Mouse (Mus musculus) megakaryocyte, embryonic 14.5 days (primary cell): ENCODE measurements around the gene Stap2. TPM values are rescaled to one million over a fixed set of nuclear protein-coding genes. Genes with fewer than 3 reads are reported as not detected.
A peak's percentile ranks its signal among the peaks of the same experiment; 100 is the strongest.

Experiments used
- H3K27me3 ChIP-seq: replicated peaks from 2 replicates; pipeline ENCODE3; 2012; ENCODE audit warnings: inconsistent platforms
- H3K36me3 ChIP-seq: replicated peaks from 2 replicates; pipeline ENCODE3; 2012; ENCODE audit warnings: low read length, inconsistent platforms, mixed read lengths
- H3K4me1 ChIP-seq: 2 replicates; pipeline ENCODE4 v1.6.1; 2012; ENCODE audit warnings: inconsistent platforms
- H3K4me3 ChIP-seq: replicated peaks from 2 replicates; pipeline ENCODE3; 2012; ENCODE audit warnings: moderate library complexity, mild to moderate bottlenecking, inconsistent platforms
- H3K9me3 ChIP-seq: 2 replicates; pipeline ENCODE4 v1.6.1; 2012; ENCODE audit warnings: inconsistent platforms
- FLI1 ChIP-seq: IDR thresholded peaks from 2 replicates; pipeline ENCODE4 v1.6.1; 2012; ENCODE audit warnings: low read length, inconsistent platforms, mixed read lengths
- GATA1 ChIP-seq: IDR thresholded peaks from 3 replicates; pipeline ENCODE4 v1.6.1; 2012; ENCODE audit warnings: mixed read lengths, low read length, inconsistent platforms, borderline replicate concordance
- polyA plus RNA-seq: library from polyadenylated mRNA; stranded (reverse); fragments of >175 nt; gene quantifications from 2 replicates; pipeline ENCODE4 v1.2.3, GENCODE M21; 2012; ENCODE audit warnings: low replicate concordance; ENCODE audit not compliant: insufficient read depth

Stap2 gene
- polyA plus RNA-seq = 0.21 TPM in 1 of 2 replicates, not detected in the other

DNA sequence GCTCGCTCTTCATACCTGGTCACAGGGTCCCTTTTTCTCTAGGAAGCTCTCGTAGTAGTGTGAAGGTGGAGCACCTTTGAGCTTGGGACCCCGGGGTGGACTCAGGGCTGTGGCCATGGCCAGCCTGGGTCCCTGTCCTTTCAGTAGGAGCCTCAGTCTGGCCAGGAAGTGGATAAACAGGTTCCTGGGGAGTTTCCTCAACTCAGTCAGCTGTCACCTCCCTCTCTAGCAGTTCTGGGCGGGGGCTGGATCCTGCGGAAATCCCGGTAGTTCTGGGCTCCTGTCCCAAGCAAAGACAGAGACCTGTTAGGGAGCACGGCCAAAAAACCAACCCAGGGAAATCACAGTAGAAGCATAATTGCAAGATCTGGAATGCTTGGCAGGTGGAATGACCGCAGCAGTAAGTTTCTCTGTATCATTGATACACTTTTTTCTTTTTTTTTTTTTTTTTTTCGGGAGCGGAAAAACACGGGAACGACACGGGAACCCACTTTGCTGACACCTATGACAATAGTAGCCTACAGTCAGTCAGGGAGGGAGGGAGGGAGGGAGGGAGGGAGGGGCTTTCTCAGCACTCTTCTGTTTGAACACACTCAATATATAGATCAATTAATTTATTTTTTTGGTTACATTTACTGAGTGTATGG lies at the start of gene Stap2, which contains the start of gene Mpnd:
Gene Stap2 (minus strand): TSS at position 170 of the 647 bp plus-strand sequence.
Gene Mpnd (plus strand): TSS at position 297 of the 647 bp plus-strand sequence.
- Histone ChIP-seq H3K9me3 (peaks cover 14% of the 10 kb centered on the region), H3K27me3 (peaks cover 33% of the 10 kb centered on the region), H3K4me3 (no peak within 1 kb of the TSS), H3K4me1 (peaks cover 45% of the 10 kb centered on the region), H3K36me3 (no peaks in the 10 kb centered on the region)
- TF ChIP-seq FLI1 (no peak), GATA1 (no peak)

DNA sequence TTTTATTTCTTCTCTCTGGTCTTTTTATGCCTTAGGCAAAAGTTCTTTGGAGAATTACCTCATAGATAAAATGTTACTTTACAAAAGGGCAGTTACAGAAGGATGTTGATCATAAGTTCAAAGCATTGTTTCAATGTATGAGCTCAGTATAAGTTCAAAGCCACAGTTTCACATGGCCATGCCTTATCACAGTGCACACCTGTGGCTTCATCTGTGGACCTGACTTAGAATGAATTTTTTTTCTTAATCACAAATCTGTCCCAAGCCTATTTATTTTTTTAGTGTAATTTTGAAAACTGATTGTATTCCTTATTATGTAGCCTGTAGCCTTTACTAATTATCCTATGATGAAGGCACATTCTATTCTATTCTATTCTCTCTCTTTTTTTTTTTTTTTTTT lies 49.6 kb upstream of the Stap2 start:
- no peaks in the 10 kb centered on the region for H3K9me3 ChIP-seq
- H3K4me3 ChIP-seq = no peak overlapping the region
- TF ChIP-seq GATA1 (no peak), FLI1 (no peak)
- no peaks in the 10 kb centered on the region for H3K27me3 ChIP-seq
- H3K4me1 ChIP-seq = peaks cover 12% of the 10 kb centered on the region; the same call in 1 of the 2 replicates
- H3K36me3 ChIP-seq = peaks cover 88% of the 10 kb centered on the region

DNA sequence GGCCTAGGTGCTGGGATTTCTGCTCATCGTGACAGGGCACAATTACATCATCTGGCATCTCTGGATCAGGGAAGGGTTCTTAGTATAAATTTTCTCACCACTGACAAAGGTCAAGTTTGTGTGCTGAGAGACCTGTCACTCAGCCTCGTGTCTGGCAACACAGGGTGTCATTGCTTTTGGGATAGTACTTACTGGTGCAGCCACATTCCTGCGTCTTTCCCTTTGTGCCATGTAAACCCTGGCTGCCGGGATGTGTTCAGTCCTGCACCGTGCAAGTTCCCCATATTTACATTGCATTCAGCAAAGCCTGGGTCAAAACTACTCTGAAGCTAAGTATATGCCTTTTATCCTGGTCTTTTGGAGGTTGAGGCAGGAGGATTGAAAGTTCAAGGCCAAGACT lies 46.0 kb upstream of the Stap2 start:
- Histone ChIP-seq H3K27me3 (no peaks in the 10 kb centered on the region), H3K4me1 (peaks cover 32% of the 10 kb centered on the region), H3K9me3 (no peaks in the 10 kb centered on the region), H3K4me3 (no peak overlapping the region), H3K36me3 (peaks cover 88% of the 10 kb centered on the region)
- no peak for TF ChIP-seq GATA1
- no peak for TF ChIP-seq FLI1

DNA sequence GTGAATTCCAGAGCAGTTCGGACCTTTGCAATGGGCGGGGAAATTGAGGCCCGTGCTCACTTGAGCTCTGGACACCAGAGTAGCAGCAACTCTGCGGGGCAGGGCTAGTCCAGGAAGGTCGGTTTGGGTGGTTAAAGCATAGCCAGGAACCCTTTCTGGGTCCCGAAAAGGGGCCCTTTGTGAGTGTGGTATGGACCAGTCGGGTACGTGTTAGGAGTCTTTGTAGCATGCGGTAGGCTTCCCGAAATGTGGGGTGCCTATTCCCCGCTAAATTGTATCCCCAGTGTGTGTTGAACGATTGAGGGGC lies 35.4 kb upstream of the Stap2 start:
- TF ChIP-seq GATA1 (no peak), FLI1 (no peak)
- Histone ChIP-seq H3K27me3 (no peaks in the 10 kb centered on the region), H3K4me1 (peaks cover 52% of the 10 kb centered on the region), H3K36me3 (peaks cover 32% of the 10 kb centered on the region), H3K4me3 (peak overlapping the region; percentile 94), H3K9me3 (no peaks in the 10 kb centered on the region)

DNA sequence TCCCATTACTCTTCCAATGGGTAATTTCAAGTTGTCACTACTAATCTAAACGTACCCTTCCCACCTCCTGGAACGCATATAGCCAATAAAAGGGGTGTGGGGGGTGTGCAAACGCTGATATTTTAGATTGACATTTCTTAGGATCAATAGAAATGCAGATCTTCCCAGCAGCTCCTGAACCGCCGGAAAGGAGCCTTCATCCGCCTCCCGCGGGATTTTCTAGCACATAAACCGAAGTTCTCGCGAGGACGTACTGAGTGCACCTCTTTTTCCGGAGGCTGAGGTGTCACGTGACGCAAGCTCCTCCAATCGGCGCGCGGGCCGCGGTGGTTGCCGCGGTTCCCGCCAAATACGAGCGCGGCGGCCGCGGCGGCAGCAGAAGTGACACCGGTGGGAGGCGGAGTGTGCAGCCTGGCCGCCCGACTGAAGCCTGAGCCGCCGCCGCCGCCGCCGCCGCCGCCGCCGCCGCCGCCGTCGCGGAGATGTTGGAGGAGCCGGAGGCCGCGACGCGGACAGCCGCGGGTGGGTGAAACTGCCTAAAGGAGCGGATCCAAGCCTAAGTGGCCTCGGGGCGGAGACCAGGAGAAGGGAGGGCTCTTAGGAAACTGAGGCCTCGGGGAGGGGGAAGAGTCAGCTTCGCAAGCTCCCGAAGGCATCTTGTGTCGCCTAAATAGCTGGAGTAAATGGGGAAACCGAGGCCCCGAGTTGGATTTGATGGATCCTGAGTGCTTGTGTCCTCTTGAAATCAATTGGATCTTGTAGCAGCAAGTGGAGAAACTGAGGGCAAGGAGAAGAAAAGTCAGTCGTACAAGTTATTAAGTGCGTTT lies 34.9 kb upstream of the Stap2 start, which contains the start of gene Chaf1a:
Gene Chaf1a (plus strand): TSS at position 410 of the 827 bp plus-strand sequence.
- Histone ChIP-seq H3K4me1 (peaks cover 49% of the 10 kb centered on the region), H3K36me3 (peaks cover 26% of the 10 kb centered on the region), H3K9me3 (no peaks in the 10 kb centered on the region), H3K4me3 (peak within 1 kb of the TSS; percentile 94), H3K27me3 (no peaks in the 10 kb centered on the region)
- TF ChIP-seq FLI1 (no peak), GATA1 (no peak)

DNA sequence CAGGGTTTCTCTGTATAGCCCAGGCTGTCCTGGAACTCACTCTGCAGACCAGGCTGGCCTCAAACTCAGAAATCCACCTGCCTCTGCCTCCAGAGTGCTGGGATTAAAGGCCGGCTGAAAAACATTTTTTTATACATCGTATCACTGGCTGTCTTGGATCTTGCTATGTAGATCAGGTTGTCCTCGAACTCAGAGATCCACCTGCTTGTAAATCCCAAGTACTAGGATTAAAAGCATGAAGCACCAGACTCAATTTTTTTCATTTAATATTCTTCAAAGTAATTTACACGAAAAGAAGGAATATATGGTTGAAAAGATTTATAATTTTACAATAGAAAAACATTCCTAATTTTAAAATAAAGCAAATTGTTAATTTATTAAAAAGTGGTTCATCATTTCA lies 34.0 kb upstream of the Stap2 start:
- Histone ChIP-seq H3K4me1 (peaks cover 58% of the 10 kb centered on the region), H3K4me3 (peak overlapping the region; percentile 56), H3K27me3 (no peaks in the 10 kb centered on the region), H3K9me3 (no peaks in the 10 kb centered on the region), H3K36me3 (peaks cover 25% of the 10 kb centered on the region)
- no peak for TF ChIP-seq GATA1
- TF ChIP-seq FLI1 = no peak

DNA sequence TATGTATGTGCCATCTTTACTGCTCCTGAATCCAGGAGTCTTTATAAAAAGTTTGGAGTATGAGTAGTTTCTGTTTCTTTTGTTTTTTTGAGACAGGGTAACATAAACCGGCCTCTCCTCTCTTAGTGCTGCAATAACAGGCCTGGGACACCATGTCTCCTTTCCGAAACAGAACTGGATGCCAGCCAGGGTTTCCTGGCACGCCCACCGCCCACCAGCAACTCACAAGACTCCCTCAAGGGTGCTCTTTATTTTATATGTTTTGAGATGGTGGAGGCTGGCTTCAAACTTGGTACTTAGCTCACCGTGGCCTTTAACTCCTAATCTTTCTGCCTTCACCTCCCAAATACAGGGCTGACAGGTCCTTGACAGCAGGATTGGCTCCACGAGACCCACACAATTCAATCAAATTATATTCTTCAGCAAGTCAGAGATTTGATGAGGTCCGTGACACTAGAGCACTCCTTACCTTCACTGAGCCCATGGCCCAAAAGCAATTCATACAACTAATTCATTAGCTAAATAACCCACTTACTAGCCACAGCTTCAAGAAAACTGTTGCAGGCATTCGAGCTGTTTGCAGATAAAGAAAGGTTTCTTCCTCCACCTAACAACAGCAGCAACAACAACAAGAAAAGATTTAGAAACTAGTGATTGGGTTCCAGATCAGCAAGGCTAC lies 33.3 kb upstream of the Stap2 start:
- no peaks in the 10 kb centered on the region for H3K9me3 ChIP-seq
- no peaks in the 10 kb centered on the region for H3K27me3 ChIP-seq
- no peak overlapping the region for H3K4me3 ChIP-seq
- H3K36me3 ChIP-seq = peaks cover 25% of the 10 kb centered on the region
- TF ChIP-seq GATA1 (no peak), FLI1 (no peak)
- peaks cover 64% of the 10 kb centered on the region for H3K4me1 ChIP-seq

DNA sequence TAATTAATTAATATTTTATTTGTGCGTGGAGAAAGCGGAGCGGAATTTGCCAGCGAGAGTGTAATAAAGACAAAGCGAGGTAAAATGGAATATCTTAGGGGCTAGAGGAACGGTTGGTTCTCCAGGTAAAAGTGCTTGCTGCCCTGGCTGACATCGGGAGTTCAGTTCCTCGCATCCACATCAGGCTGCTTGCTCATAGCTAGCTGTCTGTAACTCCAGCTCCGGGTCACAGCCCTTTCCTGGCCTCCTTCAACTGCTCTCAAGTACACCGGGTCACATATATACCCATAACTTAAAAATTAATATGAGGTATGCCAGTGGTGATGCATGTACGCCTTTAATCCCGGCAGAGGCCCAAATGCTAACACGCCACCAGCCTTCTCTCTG lies 31.5 kb upstream of the Stap2 start:
- TF ChIP-seq GATA1 = no peak
- TF ChIP-seq FLI1 = no peak
- Histone ChIP-seq H3K9me3 (no peaks in the 10 kb centered on the region), H3K27me3 (no peaks in the 10 kb centered on the region), H3K4me1 (peaks cover 66% of the 10 kb centered on the region), H3K36me3 (peaks cover 31% of the 10 kb centered on the region), H3K4me3 (peak overlapping the region; percentile 99)

DNA sequence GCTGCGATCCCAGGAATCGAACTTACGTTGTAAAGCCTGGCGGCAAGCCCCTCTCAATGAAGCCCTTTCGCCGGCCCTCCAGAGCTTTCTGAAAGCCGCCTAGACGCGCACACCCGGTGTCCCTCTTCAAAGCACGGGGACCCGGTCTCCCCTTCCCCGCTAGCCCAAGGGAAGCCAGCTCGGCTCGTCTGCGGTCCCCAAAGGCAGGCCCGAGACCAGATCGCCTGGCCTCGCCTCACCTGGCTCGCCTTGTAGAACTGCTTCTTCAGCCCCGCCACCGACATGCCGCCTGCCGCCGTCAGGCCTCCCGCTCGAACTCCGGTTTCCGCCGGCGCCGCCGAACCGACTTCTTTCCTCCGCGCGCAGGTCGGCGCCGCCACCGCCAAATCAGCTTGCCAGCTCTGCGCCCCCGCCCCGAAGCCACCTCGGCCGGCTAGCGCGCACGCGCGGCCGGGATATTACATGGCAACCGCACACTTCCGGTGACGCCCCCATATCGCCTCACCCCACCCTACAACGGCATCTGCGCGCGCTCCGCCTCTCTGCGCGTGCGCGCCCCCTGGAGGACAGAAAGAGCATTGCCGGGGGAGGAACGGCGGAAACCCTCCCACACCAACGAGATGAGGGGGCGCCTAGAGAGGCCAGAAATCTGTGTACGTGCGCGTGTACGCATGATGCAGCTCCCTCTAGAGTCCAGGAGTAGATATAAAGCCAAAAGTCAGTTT lies 31.0 kb upstream of the Stap2 start, which contains the start of gene Sh3gl1:
Gene Sh3gl1 (minus strand): TSS at position 460 of the 725 bp plus-strand sequence.
- Histone ChIP-seq H3K9me3 (no peaks in the 10 kb centered on the region), H3K4me1 (peaks cover 66% of the 10 kb centered on the region), H3K36me3 (peaks cover 34% of the 10 kb centered on the region), H3K4me3 (peak within 1 kb of the TSS; percentile 99), H3K27me3 (no peaks in the 10 kb centered on the region)
- TF ChIP-seq FLI1 = peak; percentile 75; the same call in 1 of the 2 replicates
- TF ChIP-seq GATA1 = no peak

DNA sequence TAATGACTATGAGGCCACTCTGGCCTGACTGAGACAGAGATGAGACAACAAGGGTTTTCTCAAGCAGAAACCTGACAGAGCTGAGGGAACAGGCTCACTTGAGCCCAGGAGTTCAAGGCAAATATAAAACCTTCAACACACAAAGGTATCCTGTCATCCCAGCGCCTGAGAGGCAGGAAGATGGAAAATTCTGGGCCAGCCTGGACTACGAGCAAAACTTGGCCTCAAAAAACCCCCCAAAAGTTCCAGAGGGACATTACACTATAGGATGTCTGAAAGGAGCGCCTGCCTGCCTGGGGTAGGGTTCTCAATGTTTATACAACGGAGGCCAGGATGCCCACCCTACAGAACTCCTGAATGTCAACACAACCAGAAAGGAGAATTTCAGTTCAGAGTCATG lies 29.8 kb upstream of the Stap2 start:
- H3K27me3 ChIP-seq = no peaks in the 10 kb centered on the region
- TF ChIP-seq GATA1 (no peak), FLI1 (no peak)
- H3K36me3 ChIP-seq = peaks cover 44% of the 10 kb centered on the region
- H3K4me1 ChIP-seq = peaks cover 70% of the 10 kb centered on the region
- H3K4me3 ChIP-seq = peak overlapping the region; percentile 99
- no peaks in the 10 kb centered on the region for H3K9me3 ChIP-seq
